Mouse (Mus musculus) liver, embryonic 14.5 days (tissue): ENCODE results near the gene Flywch2. TPM values are rescaled to one million over a fixed set of nuclear protein-coding genes. Genes with fewer than 3 reads are reported as not detected.
A peak's percentile ranks its signal among the peaks of the same experiment; 100 is the strongest.

Experiments
- ATAC-seq: fragments of 200-750 bp; cut with Nextera tagmentation; 2 replicates; pipeline ENCODE4 v1.8.0; 2017; ENCODE audit warnings: moderate number of reproducible peaks, mild to moderate bottlenecking, moderate library complexity; ENCODE audit not compliant: insufficient read depth
- DNase-seq, 3 experiments: peaks; one replicate each; pipeline ENCODE4 v3.0.0-alpha.2; 2012 to 2013; ENCODE audit warnings: low read depth in 3 of 3, low spot score in 3 of 3
- H3K27ac ChIP-seq: fragments of 300-500 bp; sonication (generic); 2 replicates; pipeline ENCODE4 v1.5.1; 2014; ENCODE audit warnings: moderate library complexity, mild to moderate bottlenecking, control low read depth, inconsistent platforms
- H3K27me3 ChIP-seq: fragments of 300-500 bp; sonication (generic); 2 replicates; pipeline ENCODE4 v1.6.1; 2014; ENCODE audit warnings: mild to moderate bottlenecking, low read length, moderate library complexity; ENCODE audit not compliant: control insufficient read depth, insufficient read depth
- H3K36me3 ChIP-seq: fragments of 300-500 bp; sonication (generic); replicated peaks from 2 replicates; pipeline ENCODE4 v1.6.1; 2014; ENCODE audit warnings: low read depth; ENCODE audit not compliant: control insufficient read depth, insufficient read depth
- H3K4me1 ChIP-seq, 2 experiments: fragments of 200-500 bp in 1 of 2; fragments of 300-500 bp in 1 of 2; sonication (generic) in 1 of 2; replicated peaks; 2 replicates each; pipeline ENCODE4 v1.6.1; 2012 to 2014; ENCODE audit warnings: antibody characterized with exemption in 1 of 2, inconsistent platforms in 1 of 2, low read length in 1 of 2; ENCODE audit not compliant: control insufficient read depth in 2 of 2, insufficient read depth in 2 of 2
- H3K4me2 ChIP-seq: fragments of 300-500 bp; sonication (generic); 2 replicates; pipeline ENCODE4 v1.6.1; 2014; ENCODE audit warnings: low read depth, mild to moderate bottlenecking, control low read depth, moderate library complexity
- H3K4me3 ChIP-seq, 2 experiments: fragments of 200-500 bp in 1 of 2; fragments of 300-500 bp in 1 of 2; sonication (generic) in 1 of 2; 2 replicates each; pipeline ENCODE4 v1.5.1; 2012 to 2014; ENCODE audit warnings: low read depth in 2 of 2, low read length in 2 of 2, mild to moderate bottlenecking in 2 of 2, control low read depth in 1 of 2, inconsistent platforms in 1 of 2, moderate library complexity in 1 of 2; ENCODE audit not compliant: insufficient read depth in 1 of 2
- H3K9ac ChIP-seq: fragments of 300-500 bp; sonication (generic); replicated peaks from 2 replicates; pipeline ENCODE4 v1.6.1; 2014; ENCODE audit warnings: mild to moderate bottlenecking, control low read depth, moderate library complexity
- H3K9me3 ChIP-seq: fragments of 300-500 bp; sonication (generic); 2 replicates; pipeline ENCODE4 v1.6.1; 2016; ENCODE audit warnings: low read length, mixed read lengths; ENCODE audit not compliant: control insufficient read depth
- CTCF ChIP-seq: IDR thresholded peaks from 2 replicates; pipeline ENCODE4 v1.5.1; 2016; ENCODE audit warnings: antibody characterized with exemption, low read depth, control low read depth
- EP300 ChIP-seq: IDR thresholded peaks from 2 replicates; pipeline ENCODE4 v1.6.1; 2016; ENCODE audit warnings: antibody characterized with exemption, low read depth
- WGBS: fragments of 180-500 bp; shearing (Covaris S2); extraction: QIAGEN DNeasy Blood & Tissue Kit; methylation state at CpG from one replicate; pipeline ENCODE4 v1.1.7; 2014; ENCODE audit not compliant: insufficient replicate concordance; 5-methylcytosine and 5-hydroxymethylcytosine counted together
- polyA plus RNA-seq, 2 experiments: library from polyadenylated mRNA; depleted of rRNA in 1 of 2; stranded (reverse) in 1 of 2; unstranded in 1 of 2; fragments of >200 nt; fragmentation: Nextera tagmentation in 1 of 2; extraction: Ambion mirVana in 1 of 2; gene quantifications; 2 replicates each; pipeline versions ENCODE4 v1.2.1 to v1.2.3; 2012 to 2014

Gene Flywch2
- polyA plus RNA-seq, 2 experiments: 0.79 to 1.0 TPM

GRCm38 (mm10) chr17:23747471-23747870 is 38.4 kb downstream of the Flywch2 start:
- no peak for DNase-seq
- no peak for TF ChIP-seq EP300
- TF ChIP-seq CTCF: no peak
- no peak overlapping the region for H3K9ac ChIP-seq
- no peak overlapping the region for H3K4me2 ChIP-seq
- 50% methylated on average over 3 of the region's 3 CpGs for WGBS
- peaks cover 0 to 3% of the 10 kb centered on the region in 2 experiments; a peak in 1 of 4 replicates for H3K4me1 ChIP-seq
- no peak overlapping the region for H3K27ac ChIP-seq
- no peak overlapping the region for H3K4me3 ChIP-seq
- no peak for ATAC-seq
- no peaks in the 10 kb centered on the region for H3K9me3 ChIP-seq
- H3K27me3 ChIP-seq: peaks cover 47% of the 10 kb centered on the region
- H3K36me3 ChIP-seq: no peaks in the 10 kb centered on the region

GRCm38 (mm10) chr17:23746767-23747166 is 39.1 kb downstream of the Flywch2 start:
- 42% methylated on average over 3 of the region's 3 CpGs for WGBS
- no peak overlapping the region for H3K9ac ChIP-seq
- no peaks in the 10 kb centered on the region for H3K9me3 ChIP-seq
- TF ChIP-seq CTCF (no peak), EP300 (no peak)
- ATAC-seq: no peak
- no peaks in the 10 kb centered on the region for H3K36me3 ChIP-seq
- DNase-seq: no peak
- no peak overlapping the region for H3K4me2 ChIP-seq
- H3K27me3 ChIP-seq: peaks cover 54% of the 10 kb centered on the region
- no peak overlapping the region for H3K27ac ChIP-seq
- H3K4me3 ChIP-seq: no peak overlapping the region
- H3K4me1 ChIP-seq: peaks cover 0 to 3% of the 10 kb centered on the region in 2 experiments; a peak in 1 of 4 replicates

- Histone ChIP-seq H3K27ac (no peak overlapping the region), H3K36me3 (no peaks in the 10 kb centered on the region), H3K4me3 (no peak overlapping the region), H3K9me3 (no peaks in the 10 kb centered on the region), H3K4me1 (peaks cover 0 to 5% of the 10 kb centered on the region in 2 experiments; a peak in 2 of 4 replicates), H3K27me3 (peaks cover 58% of the 10 kb centered on the region), H3K9ac (no peak overlapping the region), H3K4me2 (no peak overlapping the region)
- 6% methylated on average over 12 of the region's 12 CpGs for WGBS
- DNase-seq: no peak
- peak; percentile 42 for TF ChIP-seq CTCF
- no peak for TF ChIP-seq EP300
- ATAC-seq: no peak
Measured at GRCm38 (mm10) chr17:23746311-23746710, 39.6 kb downstream of the Flywch2 start.

- peaks cover 65% of the 10 kb centered on the region for H3K27me3 ChIP-seq
- peaks cover 4 to 10% of the 10 kb centered on the region in 2 experiments; a peak in 3 of 4 replicates for H3K4me1 ChIP-seq
- no peaks in the 10 kb centered on the region for H3K36me3 ChIP-seq
- 2% methylated on average over 39 of the region's 45 CpGs for WGBS
- no peak within 1 kb of the TSS for H3K9ac ChIP-seq
- H3K9me3 ChIP-seq: no peaks in the 10 kb centered on the region
- TF ChIP-seq CTCF (no peak), EP300 (no peak)
- ATAC-seq (no peak), DNase-seq (no peak)
- H3K4me3 ChIP-seq: 0 out of 4 replicates have a peak within 1 kb of the TSS, but pooled peaks of 1 of the 2 experiments have one; percentile 11
- H3K4me2 ChIP-seq: peak within 1 kb of the TSS; percentile 6
- no peak within 1 kb of the TSS for H3K27ac ChIP-seq
Measured at GRCm38 (mm10) chr17:23745301-23746251, 40.3 kb downstream of the Flywch2 start, which contains the start of gene Kremen2. Gene Kremen2, minus strand, starts transcription at chr17:23745833.

- H3K27ac ChIP-seq: no peak overlapping the region
- peaks cover 71% of the 10 kb centered on the region for H3K27me3 ChIP-seq
- H3K9me3 ChIP-seq: no peaks in the 10 kb centered on the region
- no peak overlapping the region for H3K4me2 ChIP-seq
- H3K4me3 ChIP-seq: no peak overlapping the region
- H3K4me1 ChIP-seq: peaks cover 6 to 10% of the 10 kb centered on the region in 2 experiments; a peak in 3 of 4 replicates
- WGBS: 5% methylated on average over 13 of the region's 14 CpGs
- H3K9ac ChIP-seq: no peak overlapping the region
- DNase-seq (no peak), ATAC-seq (no peak)
- no peak for TF ChIP-seq CTCF
- TF ChIP-seq EP300: no peak
- H3K36me3 ChIP-seq: no peaks in the 10 kb centered on the region
Measured at GRCm38 (mm10) chr17:23744651-23745050, 41.2 kb downstream of the Flywch2 start.
